Mouse (Mus musculus): ENCODE measurements around the gene Trim75. TPM values are rescaled to one million over a fixed set of nuclear protein-coding genes. Genes with fewer than 3 reads are reported as not detected.
A peak's percentile ranks its signal among the peaks of the same experiment; 100 is the strongest.

Gene Trim75
- polyA plus RNA-seq, 1 experiment: not detected

- no peaks in the 10 kb centered on the region for H3K36me3 ChIP-seq (ENCODE audit: control insufficient read depth, insufficient read depth, low read length)
- no peaks in the 10 kb centered on the region for H3K4me1 ChIP-seq (replicated peaks; ENCODE audit: control insufficient read depth, insufficient read depth, low read length)
- DNase-seq: no peak
- no peak overlapping the region for H3K27ac ChIP-seq (ENCODE audit: control insufficient read depth, insufficient read depth, low read length)
- no peaks in the 10 kb centered on the region for H3K27me3 ChIP-seq (ENCODE audit: control insufficient read depth, insufficient read depth, low read length)
- TF ChIP-seq CTCF (IDR thresholded peaks at IDR 0.05; ENCODE audit: borderline replicate concordance, control insufficient read depth, extremely low read depth, insufficient read depth, low read length, poor library complexity) (no peak), POLR2A (IDR thresholded peaks at IDR 0.05; ENCODE audit: control insufficient read depth, extremely low read depth, insufficient read depth, low read length, poor library complexity) (no peak)
- WGBS: 80% methylated on average over 20 of the region's 20 CpGs
- H3K4me3 ChIP-seq (ENCODE audit: control insufficient read depth, insufficient read depth, low read length): no peak overlapping the region
These were observed 4.3 kb downstream of the Trim75 start for GRCm38 (mm10) chr8:64983150-64983897.

DNA sequence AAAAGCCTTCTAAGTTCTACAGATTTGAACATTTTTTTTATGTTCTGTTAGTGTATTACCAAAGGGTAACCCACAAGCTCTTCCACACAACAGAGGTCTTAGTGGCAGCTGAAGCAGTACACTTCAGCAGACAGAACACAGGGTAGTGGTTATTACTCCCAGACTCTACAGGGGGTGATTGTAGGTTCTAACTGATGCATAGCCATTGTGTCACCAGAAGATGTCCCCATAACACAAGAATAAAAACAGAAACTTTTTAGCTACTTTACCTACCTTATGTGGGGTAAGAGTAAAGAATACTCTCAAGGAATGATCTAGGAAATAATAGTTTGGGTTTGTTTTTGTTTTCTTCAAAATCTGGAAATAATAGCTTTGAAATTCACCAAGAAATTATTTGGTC is 24.8 kb downstream of the Trim75 start:
- Histone ChIP-seq H3K4me1 (replicated peaks; ENCODE audit: control insufficient read depth, insufficient read depth, low read length) (no peaks in the 10 kb centered on the region), H3K4me3 (ENCODE audit: control insufficient read depth, insufficient read depth, low read length) (no peak overlapping the region), H3K36me3 (ENCODE audit: control insufficient read depth, insufficient read depth, low read length) (peaks cover 14% of the 10 kb centered on the region), H3K27ac (ENCODE audit: control insufficient read depth, insufficient read depth, low read length) (no peak overlapping the region), H3K27me3 (ENCODE audit: control insufficient read depth, insufficient read depth, low read length) (no peaks in the 10 kb centered on the region)
- DNase-seq: no peak
- TF ChIP-seq CTCF (IDR thresholded peaks at IDR 0.05; ENCODE audit: borderline replicate concordance, control insufficient read depth, extremely low read depth, insufficient read depth, low read length, poor library complexity) (no peak), POLR2A (IDR thresholded peaks at IDR 0.05; ENCODE audit: control insufficient read depth, extremely low read depth, insufficient read depth, low read length, poor library complexity) (no peak)

DNA sequence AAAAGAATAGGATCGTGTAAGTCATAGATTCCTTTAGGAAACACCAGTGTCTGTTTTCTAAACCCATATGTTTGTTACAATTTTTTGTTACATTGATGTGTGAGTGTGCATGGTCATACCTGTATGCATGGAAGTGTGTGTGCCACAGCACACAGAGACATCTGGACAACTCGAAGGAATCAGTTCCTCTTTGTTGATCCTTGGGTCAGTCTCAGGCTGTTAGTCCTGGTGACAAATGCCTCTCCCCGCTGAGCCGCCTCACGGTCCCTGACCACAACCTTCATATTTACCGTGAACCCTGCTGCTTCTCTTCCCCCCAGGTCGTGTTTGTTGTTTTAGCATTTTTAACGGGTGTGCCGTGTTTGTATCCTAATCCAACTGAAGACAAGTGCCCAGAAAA is 28.6 kb downstream of the Trim75 start:
- H3K36me3 ChIP-seq (ENCODE audit: control insufficient read depth, insufficient read depth, low read length): peaks cover 19% of the 10 kb centered on the region; the same call in 1 of the 2 replicates
- 91% methylated on average over 9 of the region's 9 CpGs for WGBS
- no peaks in the 10 kb centered on the region for H3K4me1 ChIP-seq (replicated peaks; ENCODE audit: control insufficient read depth, insufficient read depth, low read length)
- no peak for TF ChIP-seq CTCF (IDR thresholded peaks at IDR 0.05; ENCODE audit: borderline replicate concordance, control insufficient read depth, extremely low read depth, insufficient read depth, low read length, poor library complexity)
- no peak for TF ChIP-seq POLR2A (IDR thresholded peaks at IDR 0.05; ENCODE audit: control insufficient read depth, extremely low read depth, insufficient read depth, low read length, poor library complexity)
- no peaks in the 10 kb centered on the region for H3K27me3 ChIP-seq (ENCODE audit: control insufficient read depth, insufficient read depth, low read length)
- DNase-seq: no peak
- H3K4me3 ChIP-seq (ENCODE audit: control insufficient read depth, insufficient read depth, low read length): no peak overlapping the region
- no peak overlapping the region for H3K27ac ChIP-seq (ENCODE audit: control insufficient read depth, insufficient read depth, low read length)

- Histone ChIP-seq H3K36me3 (ENCODE audit: control insufficient read depth, insufficient read depth, low read length) (peaks cover 9% of the 10 kb centered on the region; the same call in 1 of the 2 replicates), H3K4me3 (ENCODE audit: control insufficient read depth, insufficient read depth, low read length) (no peak overlapping the region), H3K27me3 (ENCODE audit: control insufficient read depth, insufficient read depth, low read length) (no peaks in the 10 kb centered on the region), H3K27ac (ENCODE audit: control insufficient read depth, insufficient read depth, low read length) (no peak overlapping the region), H3K4me1 (replicated peaks; ENCODE audit: control insufficient read depth, insufficient read depth, low read length) (no peaks in the 10 kb centered on the region)
- no peak for DNase-seq
- 96% methylated on average over 6 of the region's 6 CpGs for WGBS
- TF ChIP-seq CTCF (IDR thresholded peaks at IDR 0.05; ENCODE audit: borderline replicate concordance, control insufficient read depth, extremely low read depth, insufficient read depth, low read length, poor library complexity) (no peak), POLR2A (IDR thresholded peaks at IDR 0.05; ENCODE audit: control insufficient read depth, extremely low read depth, insufficient read depth, low read length, poor library complexity) (no peak)
These were observed 35.5 kb downstream of the Trim75 start for GRCm38 (mm10) chr8:64952101-64952500.

- Histone ChIP-seq H3K27ac (ENCODE audit: control insufficient read depth, insufficient read depth, low read length) (no peak overlapping the region), H3K4me1 (replicated peaks; ENCODE audit: control insufficient read depth, insufficient read depth, low read length) (peaks cover 20% of the 10 kb centered on the region), H3K4me3 (ENCODE audit: control insufficient read depth, insufficient read depth, low read length) (no peak overlapping the region), H3K36me3 (ENCODE audit: control insufficient read depth, insufficient read depth, low read length) (no peaks in the 10 kb centered on the region), H3K27me3 (ENCODE audit: control insufficient read depth, insufficient read depth, low read length) (no peaks in the 10 kb centered on the region)
- TF ChIP-seq POLR2A (IDR thresholded peaks at IDR 0.05; ENCODE audit: control insufficient read depth, extremely low read depth, insufficient read depth, low read length, poor library complexity): no peak
- TF ChIP-seq CTCF (IDR thresholded peaks at IDR 0.05; ENCODE audit: borderline replicate concordance, control insufficient read depth, extremely low read depth, insufficient read depth, low read length, poor library complexity): no peak
- WGBS: 85% methylated on average over 1 of the region's 1 CpGs
- DNase-seq: no peak
These were observed 39.3 kb downstream of the Trim75 start for GRCm38 (mm10) chr8:64948371-64948770.

- Histone ChIP-seq H3K4me3 (ENCODE audit: control insufficient read depth, insufficient read depth, low read length) (peak overlapping the region; percentile 65), H3K27ac (ENCODE audit: control insufficient read depth, insufficient read depth, low read length) (peak overlapping the region; percentile 4; the same call in 1 of the 2 replicates), H3K36me3 (ENCODE audit: control insufficient read depth, insufficient read depth, low read length) (no peaks in the 10 kb centered on the region), H3K4me1 (replicated peaks; ENCODE audit: control insufficient read depth, insufficient read depth, low read length) (peaks cover 27% of the 10 kb centered on the region), H3K27me3 (ENCODE audit: control insufficient read depth, insufficient read depth, low read length) (no peaks in the 10 kb centered on the region)
- DNase-seq: no peak
- TF ChIP-seq POLR2A (IDR thresholded peaks at IDR 0.05; ENCODE audit: control insufficient read depth, extremely low read depth, insufficient read depth, low read length, poor library complexity) (no peak), CTCF (IDR thresholded peaks at IDR 0.05; ENCODE audit: borderline replicate concordance, control insufficient read depth, extremely low read depth, insufficient read depth, low read length, poor library complexity) (no peak)
- 11% methylated on average over 10 of the region's 10 CpGs for WGBS
These were observed 40.0 kb downstream of the Trim75 start for GRCm38 (mm10) chr8:64947698-64948034.

Data from thymus, adult 2 months (tissue).